Mouse (Mus musculus) ES-E14 (cell line): ENCODE results near the gene Rmnd1.

Experiments
- ZC3H11A ChIP-seq: IDR thresholded peaks from 2 replicates; pipeline ENCODE4 v1.6.1; 2012; ENCODE audit warnings: low read depth, mild to moderate bottlenecking, inconsistent platforms, low read length, borderline replicate concordance
- ZNF384 ChIP-seq: IDR thresholded peaks from 2 replicates; pipeline ENCODE4 v1.6.1; 2012; ENCODE audit warnings: low read depth, low read length, inconsistent platforms

- peak; percentile 100 for TF ChIP-seq ZNF384
- no peak for TF ChIP-seq ZC3H11A
Measured at GRCm38 (mm10) chr10:4432123-4432931, at the start of gene Rmnd1, which contains the start of gene Armt1.
